1 mouse cellular context compared by ENCODE assay signal in the genomic region with DNA sequence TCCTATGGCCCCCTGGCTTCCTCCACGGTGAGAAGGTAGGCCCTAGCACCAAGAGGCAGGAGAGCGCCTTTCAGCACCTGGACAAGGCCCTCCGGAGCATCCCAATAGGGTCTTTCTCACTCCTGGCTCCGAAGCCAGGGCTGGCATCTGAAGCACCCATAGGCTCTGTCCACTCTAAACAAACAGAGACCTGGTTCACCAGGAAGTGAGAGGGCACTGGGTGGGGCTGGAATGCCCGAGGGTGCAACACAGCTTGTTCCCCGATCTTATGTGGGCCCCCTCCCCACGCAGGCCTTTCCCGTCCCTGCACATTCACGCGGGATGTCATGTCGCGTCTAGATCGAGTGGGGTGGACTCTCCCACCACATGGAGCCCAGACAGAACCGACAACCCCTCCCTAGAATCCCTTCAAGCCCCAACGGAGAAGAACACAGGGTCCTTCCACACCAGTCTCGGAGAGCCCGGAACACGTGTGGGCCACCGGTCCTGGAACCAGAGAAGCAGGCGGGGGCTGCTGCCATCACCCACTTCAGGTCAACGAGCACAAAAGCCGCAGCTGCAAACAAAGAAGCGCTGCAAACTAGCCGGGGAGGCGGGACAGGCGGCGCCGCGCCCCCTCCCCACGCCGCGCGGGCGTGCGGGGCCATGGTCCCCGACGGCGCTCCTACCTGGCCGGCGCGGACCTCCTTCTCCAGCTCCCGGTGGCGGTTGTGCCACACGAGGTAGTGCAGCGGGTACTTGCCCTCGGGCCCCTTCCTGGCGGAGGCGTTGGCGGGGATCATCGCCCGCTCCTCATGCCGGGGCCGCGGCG.
TF ChIP-seq lines count a peak whose summit lies in the region.

No protein-coding gene starts in this region.

TF ChIP-seq in MEL, 35 proteins besides CTCF, POLR2A, EP300 and RAD21:
- no peak for TF ChIP-seq HCFC1 (IDR thresholded peaks at IDR 0.05; ENCODE audit: low read depth, low read length)
- no peak for TF ChIP-seq POLR2AphosphoS2 (IDR thresholded peaks at IDR 0.05; ENCODE audit: low read length)
- TF ChIP-seq NELFE (IDR thresholded peaks at IDR 0.05; ENCODE audit: low read depth, low read length), result no peak
- no peak for TF ChIP-seq ETS1 (IDR thresholded peaks at IDR 0.05; ENCODE audit: low read depth, low read length)
- no peak for TF ChIP-seq GABPA (IDR thresholded peaks at IDR 0.05; ENCODE audit: low read depth, low read length)
- no peak for TF ChIP-seq JUND (IDR thresholded peaks at IDR 0.05; ENCODE audit: low read depth, low read length)
- no peak for TF ChIP-seq USF1 (IDR thresholded peaks at IDR 0.05; ENCODE audit: low read depth, low read length)
- TF ChIP-seq E2F4 (IDR thresholded peaks at IDR 0.05; ENCODE audit: borderline replicate concordance, low read depth, low read length), result no peak
- peak; percentile 30; the same call in 1 of the 2 replicates for TF ChIP-seq MAX (IDR thresholded peaks at IDR 0.05; ENCODE audit: low read length)
- TF ChIP-seq KAT2A (conservative IDR thresholded peaks at IDR 0.05; ENCODE audit: low read depth, low read length), result no peak
- no peak for TF ChIP-seq UBTF (IDR thresholded peaks at IDR 0.05; ENCODE audit: borderline replicate concordance, insufficient read depth, low read depth, low read length)
- TF ChIP-seq TCF12 (IDR thresholded peaks at IDR 0.05; ENCODE audit: low read depth, low read length), result no peak
- TF ChIP-seq MXI1 (IDR thresholded peaks at IDR 0.05; ENCODE audit: low read depth, low read length), result peak; percentile 52; the same call in 1 of the 2 replicates
- TF ChIP-seq ELF1 (IDR thresholded peaks at IDR 0.05; ENCODE audit: low read depth, low read length), result no peak
- TF ChIP-seq USF2 (IDR thresholded peaks at IDR 0.05; ENCODE audit: borderline replicate concordance in 1 of 2, insufficient read depth in 1 of 2, low read depth in 1 of 2, low read length in 2 of 2), result no peak
- no peak for TF ChIP-seq ZNF384 (IDR thresholded peaks at IDR 0.05; ENCODE audit: low read depth, low read length)
- TF ChIP-seq ZC3H11A (IDR thresholded peaks at IDR 0.05; ENCODE audit: low read depth, low read length), result no peak
- TF ChIP-seq POLR2AphosphoS5 (IDR thresholded peaks at IDR 0.05; ENCODE audit: borderline replicate concordance, low read depth, low read length), result no peak
- TF ChIP-seq SIN3A (IDR thresholded peaks at IDR 0.05; ENCODE audit: low read length), result peak; percentile 74
